Mouse (Mus musculus) bone marrow, adult 2 months (tissue): ENCODE results near the gene Cntnap2. TPM values are rescaled to one million over a fixed set of nuclear protein-coding genes. Genes with fewer than 3 reads are reported as not detected.

ENCODE experiments used
- H3K27ac ChIP-seq: fragments of 200-500 bp; 2 replicates; pipeline ENCODE4 v1.5.1; 2012; ENCODE audit warnings: low read depth, mild to moderate bottlenecking, control low read depth, inconsistent platforms, low read length; ENCODE audit not compliant: control insufficient read depth, poor library complexity, insufficient read depth
- H3K4me1 ChIP-seq: fragments of 200-500 bp; 2 replicates; pipeline ENCODE4 v1.6.1; 2011; ENCODE audit warnings: low read length; ENCODE audit not compliant: control insufficient read depth, insufficient read depth
- H3K4me3 ChIP-seq: fragments of 200-500 bp; replicated peaks from 2 replicates; pipeline ENCODE3; 2011; ENCODE audit warnings: mild to moderate bottlenecking, low read depth, low read length, control low read depth; ENCODE audit not compliant: control insufficient read depth
- CTCF ChIP-seq: fragments of 200-500 bp; IDR thresholded peaks from 2 replicates; pipeline ENCODE4 v1.5.1; 2011; ENCODE audit warnings: low read length, control low read depth; ENCODE audit not compliant: control insufficient read depth, insufficient read depth
- POLR2A ChIP-seq: fragments of 200-500 bp; IDR thresholded peaks from 2 replicates; pipeline ENCODE4 v1.6.1; 2011; ENCODE audit warnings: low read depth, mild to moderate bottlenecking, control low read depth, low read length, borderline replicate concordance; ENCODE audit not compliant: control insufficient read depth
- WGBS: fragments of 180-500 bp; shearing (Covaris S2); methylation state at CpG from one replicate; pipeline ENCODE4 v1.1.7; 2018; 5-methylcytosine and 5-hydroxymethylcytosine counted together
- polyA plus RNA-seq: library from polyadenylated mRNA; stranded (reverse); fragments of >200 nt; gene quantifications from 2 replicates; pipeline ENCODE4 v1.2.4, GENCODE M21; 2011; ENCODE audit warnings: low replicate concordance; ENCODE audit not compliant: missing spikeins, insufficient read depth, insufficient read length

Gene Cntnap2
- polyA plus RNA-seq, 1 experiment = 0.40 TPM

DNA sequence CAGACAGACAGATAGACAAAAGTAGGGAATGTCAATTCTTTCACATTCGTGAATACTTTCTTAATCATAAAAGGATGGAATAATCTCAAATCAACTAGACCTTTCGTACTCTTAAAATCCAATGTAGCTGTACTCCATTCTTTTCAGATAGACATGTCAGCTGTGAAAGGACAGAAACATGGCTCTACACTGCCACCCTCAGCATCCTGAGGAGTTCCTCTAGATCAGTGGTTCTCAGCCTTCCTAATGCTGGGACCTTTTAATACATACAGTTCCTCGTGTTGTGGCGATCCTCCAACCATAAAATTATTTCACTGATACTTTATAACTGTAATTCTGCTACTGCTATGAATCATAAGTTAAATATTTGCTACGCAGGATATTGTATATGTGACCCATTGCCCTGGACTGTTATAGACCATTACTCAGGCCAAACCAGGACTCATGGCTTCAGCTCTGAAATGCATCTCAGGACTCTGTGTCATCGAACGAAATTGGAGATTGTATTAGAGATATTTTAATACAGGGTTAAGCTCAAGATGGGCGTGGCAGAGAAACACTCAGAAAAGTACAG is 1859.6 kb downstream of the Cntnap2 start:
- no peak for TF ChIP-seq POLR2A
- no peak for TF ChIP-seq CTCF
- Histone ChIP-seq H3K4me1 (no peaks in the 10 kb centered on the region), H3K4me3 (no peak overlapping the region), H3K27ac (no peak overlapping the region)
- WGBS = 68% methylated on average over 8 of the region's 8 CpGs

DNA sequence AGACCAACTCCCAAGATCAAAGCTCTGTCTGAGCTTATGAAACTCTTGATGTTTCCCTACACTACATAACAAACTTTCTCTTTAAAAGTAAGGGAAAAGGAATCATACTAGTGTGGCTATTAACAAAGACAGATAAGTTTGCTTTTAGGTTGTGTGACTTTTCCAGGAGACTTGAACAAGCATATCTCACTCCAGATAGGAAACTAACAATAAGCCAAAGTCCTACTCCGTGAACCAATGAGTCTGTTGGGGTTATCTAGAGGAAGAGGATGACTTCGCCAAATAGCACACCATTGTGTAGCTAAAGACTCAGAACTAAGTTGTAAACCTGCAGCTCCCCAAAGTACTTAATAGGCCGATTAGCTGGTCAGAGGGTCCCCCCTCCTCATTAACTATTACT is 1860.8 kb downstream of the Cntnap2 start:
- 78% methylated on average over 3 of the region's 3 CpGs for WGBS
- no peak overlapping the region for H3K27ac ChIP-seq
- no peak overlapping the region for H3K4me3 ChIP-seq
- no peak for TF ChIP-seq POLR2A
- TF ChIP-seq CTCF = no peak
- no peaks in the 10 kb centered on the region for H3K4me1 ChIP-seq

DNA sequence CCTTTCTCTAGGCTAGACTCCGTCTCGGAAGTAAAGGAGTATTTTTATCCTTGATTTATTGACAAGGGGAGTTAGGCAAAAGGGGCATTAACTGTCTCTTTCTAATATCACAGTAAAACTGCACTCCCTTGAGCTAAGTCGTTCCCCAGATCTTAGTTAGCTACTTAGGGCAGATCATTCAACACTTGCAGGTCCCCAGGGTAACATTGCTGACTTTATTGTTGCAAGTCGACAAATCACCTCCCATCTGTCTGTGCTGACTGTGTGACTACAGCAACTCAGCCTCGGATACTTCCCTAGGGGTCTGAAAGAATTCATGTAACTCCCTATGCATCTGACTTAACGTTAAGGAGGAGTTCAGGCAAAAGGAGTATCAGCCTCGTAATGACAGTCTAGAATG is 1865.6 kb downstream of the Cntnap2 start:
- no peak for TF ChIP-seq POLR2A
- TF ChIP-seq CTCF = no peak
- H3K4me1 ChIP-seq = no peaks in the 10 kb centered on the region
- no peak overlapping the region for H3K4me3 ChIP-seq
- H3K27ac ChIP-seq = no peak overlapping the region
- 62% methylated on average over 7 of the region's 7 CpGs for WGBS

DNA sequence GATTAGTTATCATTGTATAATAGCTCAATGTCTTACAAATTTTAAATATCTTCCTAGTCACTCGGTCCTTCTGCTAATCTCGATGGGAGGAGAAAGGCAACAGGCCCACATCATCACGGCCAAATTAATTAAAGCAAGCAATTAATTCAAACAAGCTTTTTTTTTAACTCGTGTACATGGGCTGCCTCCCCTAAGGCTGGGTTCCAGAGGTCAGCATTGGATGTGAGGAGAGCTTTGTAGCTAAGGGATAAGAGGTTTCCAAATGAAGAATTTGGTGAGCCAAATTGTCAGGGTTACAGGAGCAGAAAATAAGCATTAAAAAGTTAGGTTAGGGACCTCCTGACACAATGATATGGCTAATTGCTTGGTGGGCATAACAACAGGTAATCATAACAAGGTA is 1886.5 kb downstream of the Cntnap2 start:
- TF ChIP-seq CTCF (no peak), POLR2A (no peak)

DNA sequence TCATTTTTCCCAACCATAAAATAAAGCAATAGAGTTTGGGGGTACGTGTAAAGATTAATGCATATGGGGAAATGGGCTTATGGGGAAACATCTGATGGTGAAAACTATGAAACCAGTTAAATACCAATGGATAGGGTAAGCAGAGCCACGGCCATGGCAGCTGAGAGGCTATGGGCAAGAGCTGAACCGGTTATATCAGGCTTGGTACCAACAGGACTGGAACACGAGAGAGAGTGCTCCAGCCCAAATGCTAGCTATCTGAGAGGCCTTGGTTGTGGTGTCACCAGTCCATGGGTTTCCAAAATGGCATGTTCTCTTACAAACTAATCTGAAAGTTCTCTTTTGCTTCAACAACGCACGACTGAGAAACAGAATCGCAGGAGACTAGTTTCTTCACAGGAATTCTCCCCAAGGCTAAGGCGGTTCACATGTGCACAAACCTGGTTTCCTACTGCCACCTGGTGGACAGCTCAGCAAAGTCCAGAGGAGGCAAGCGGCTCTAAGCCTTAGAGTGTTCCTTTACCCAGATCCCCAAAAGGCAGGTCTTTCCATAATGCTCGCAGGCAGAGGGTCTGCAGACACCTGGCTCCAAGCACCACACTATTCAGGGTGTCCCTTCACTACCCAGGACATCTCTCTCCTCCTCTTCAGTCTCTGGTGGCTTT is 1902.0 kb downstream of the Cntnap2 start:
- no peak overlapping the region for H3K27ac ChIP-seq
- no peak overlapping the region for H3K4me3 ChIP-seq
- peak; percentile 45 for TF ChIP-seq CTCF
- TF ChIP-seq POLR2A = no peak
- 28% methylated on average over 10 of the region's 10 CpGs for WGBS
- no peaks in the 10 kb centered on the region for H3K4me1 ChIP-seq

More for the DNA sequence above, 1886.5 kb downstream of the Cntnap2 start:
- Histone ChIP-seq H3K27ac (no peak overlapping the region), H3K4me1 (no peaks in the 10 kb centered on the region), H3K4me3 (no peak overlapping the region)
- WGBS = 76% methylated on average over 4 of the region's 4 CpGs

DNA sequence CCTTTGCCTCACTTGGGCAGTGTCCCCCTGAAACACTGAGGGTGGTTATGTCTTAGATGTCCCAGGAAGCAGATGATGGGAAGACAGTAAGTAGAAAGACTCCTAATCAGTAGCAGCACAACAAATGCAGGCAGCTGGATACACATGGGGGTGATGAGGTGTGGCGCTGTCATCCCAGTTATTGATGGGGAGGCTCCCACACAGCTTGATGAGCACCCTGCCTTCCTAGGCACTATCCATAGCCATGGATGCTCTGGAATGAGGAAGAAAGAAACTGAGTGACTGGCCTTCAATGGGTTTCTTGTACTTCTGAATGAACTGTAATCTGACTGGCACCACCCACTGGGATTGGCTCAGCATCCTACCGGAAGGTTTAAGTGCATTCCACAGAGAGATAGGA is 1904.1 kb downstream of the Cntnap2 start:
- Histone ChIP-seq H3K27ac (no peak overlapping the region), H3K4me3 (no peak overlapping the region), H3K4me1 (no peaks in the 10 kb centered on the region)
- TF ChIP-seq CTCF (no peak), POLR2A (no peak)
- 92% methylated on average over 2 of the region's 2 CpGs for WGBS

DNA sequence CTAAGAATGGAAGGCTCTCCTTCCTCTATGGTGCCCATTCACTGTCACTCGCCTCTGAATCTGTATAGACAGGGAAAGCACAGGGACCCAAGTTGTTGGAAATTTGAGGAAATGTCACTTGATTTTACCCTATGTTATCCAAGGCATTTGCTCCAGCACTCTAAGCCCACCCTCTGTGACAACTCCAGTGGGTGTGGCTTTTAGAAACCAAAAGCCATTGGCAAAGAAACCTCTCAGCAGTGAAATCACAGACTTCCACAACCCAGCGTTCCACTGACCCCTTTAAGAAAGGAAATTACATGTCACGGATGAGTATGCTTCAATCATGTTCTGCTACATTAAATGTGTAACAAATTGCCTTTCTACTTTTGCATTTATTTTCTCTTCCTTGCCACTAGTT is 1904.5 kb downstream of the Cntnap2 start:
- Histone ChIP-seq H3K4me1 (no peaks in the 10 kb centered on the region), H3K27ac (no peak overlapping the region), H3K4me3 (no peak overlapping the region)
- 77% methylated on average over 3 of the region's 3 CpGs for WGBS
- TF ChIP-seq CTCF (no peak), POLR2A (no peak)

DNA sequence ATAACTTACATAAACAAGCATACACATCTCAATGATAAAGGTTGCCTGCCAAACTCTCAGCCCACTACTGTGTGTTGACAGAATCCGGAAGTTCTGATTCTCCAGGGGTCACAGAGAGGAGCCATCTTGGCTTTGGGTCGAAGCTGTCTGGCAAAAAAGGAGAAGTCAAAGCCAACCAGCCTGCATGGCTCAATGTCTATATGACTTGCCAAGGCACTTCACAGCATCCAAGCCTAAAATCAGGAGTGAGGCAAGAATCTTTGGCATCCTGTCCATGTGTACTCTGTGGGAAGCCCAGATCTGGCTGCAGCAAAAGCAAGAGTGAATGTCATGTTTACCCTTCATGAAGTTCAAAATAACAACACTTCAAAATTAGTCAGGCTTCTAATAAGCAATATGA is 1913.5 kb downstream of the Cntnap2 start:
- no peaks in the 10 kb centered on the region for H3K4me1 ChIP-seq
- no peak overlapping the region for H3K4me3 ChIP-seq
- TF ChIP-seq CTCF (no peak), POLR2A (no peak)
- H3K27ac ChIP-seq = no peak overlapping the region
- 65% methylated on average over 2 of the region's 2 CpGs for WGBS
